Comparison of ENCODE assay signal across 8 mouse cellular contexts in the genomic region with DNA sequence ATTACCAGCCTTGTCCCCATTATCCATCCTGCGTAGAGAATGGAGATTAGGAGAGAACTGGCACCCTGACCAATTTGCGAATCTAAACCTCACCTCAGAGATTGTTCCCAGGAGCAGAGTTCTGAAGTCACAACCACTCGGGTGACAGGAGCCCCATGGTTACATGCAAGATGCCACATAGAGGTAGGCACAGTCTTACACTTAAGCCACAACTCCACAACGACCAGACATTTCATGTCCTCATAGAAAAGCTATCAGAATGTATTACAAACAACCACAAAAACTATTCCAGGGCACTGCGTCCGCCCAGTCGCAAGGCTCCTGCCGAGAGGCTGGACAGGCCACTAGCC. TPM values are rescaled to one million over a fixed set of nuclear protein-coding genes. Genes with fewer than 3 reads are reported as not detected.
DNase-seq lines count a peak whose midpoint lies in the region; ATAC-seq and TF ChIP-seq lines count a peak whose summit lies in the region.

No protein-coding gene starts in this region.

- H3K27ac ChIP-seq in heart, embryonic 13.5 days (replicated peaks): peak overlapping the region; percentile 100
- peak overlapping the region; percentile 96 for H3K27ac ChIP-seq in midbrain, embryonic 10.5 days (replicated peaks)

- H3K27me3 ChIP-seq in heart, embryonic 13.5 days (replicated peaks): no peaks in the 10 kb centered on the region
- no peaks in the 10 kb centered on the region for H3K27me3 ChIP-seq in G1E (ENCODE audit: insufficient read depth, low read length)
- no peaks in the 10 kb centered on the region for H3K27me3 ChIP-seq in midbrain, embryonic 10.5 days (ENCODE audit: low read depth, poor library complexity, severe bottlenecking)

- H3K36me3 ChIP-seq in heart, embryonic 13.5 days: peaks cover 34% of the 10 kb centered on the region
- peaks cover 27% of the 10 kb centered on the region for H3K36me3 ChIP-seq in G1E (replicated peaks)
- peaks cover 31% of the 10 kb centered on the region for H3K36me3 ChIP-seq in midbrain, embryonic 10.5 days

- WGBS in heart, embryonic 13.5 days: 2% methylated on average over 8 of the region's 8 CpGs
- 1% methylated on average over 8 of the region's 8 CpGs for WGBS in midbrain, embryonic 10.5 days

- no peaks in the 10 kb centered on the region for H3K9me3 ChIP-seq in heart, embryonic 13.5 days
- no peaks in the 10 kb centered on the region for H3K9me3 ChIP-seq in G1E (replicated peaks)
- H3K9me3 ChIP-seq in midbrain, embryonic 10.5 days (replicated peaks): peaks cover 6% of the 10 kb centered on the region; the same call in 1 of the 2 replicates

- H3K9ac ChIP-seq in heart, embryonic 13.5 days: peak overlapping the region; percentile 97

- H3K4me3 ChIP-seq in heart, embryonic 13.5 days: peak overlapping the region; percentile 92
- H3K4me3 ChIP-seq in G1E (ENCODE audit: low read depth, low read length): peak overlapping the region; percentile 91
- peak overlapping the region; percentile 92 for H3K4me3 ChIP-seq in midbrain, embryonic 10.5 days

- TF ChIP-seq CTCF in G1E (IDR thresholded peaks at IDR 0.05; ENCODE audit: low read depth, low read length): no peak

- intact Hi-C loops in heart, postnatal 14 days (cut with DNase I): loop anchor here (2.0 kb wide), 1 partner anchor 29 kb away; a partner anchor contains a TSS

- peaks cover 57% of the 10 kb centered on the region for H3K4me1 ChIP-seq in heart, embryonic 13.5 days
- H3K4me1 ChIP-seq in G1E (ENCODE audit: insufficient read depth, low read depth, low read length): peaks cover 32% of the 10 kb centered on the region
- peaks cover 22% of the 10 kb centered on the region for H3K4me1 ChIP-seq in midbrain, embryonic 10.5 days

- ATAC-seq in heart, embryonic 13.5 days (ENCODE audit: extremely low read depth, insufficient number of reproducible peaks, low FRiP score, low TSS enrichment): 0 out of 2 replicates have a peak, but pooled peaks have one; percentile 0
- no peak for ATAC-seq in G1E (ENCODE audit: extremely low read depth, insufficient number of reproducible peaks, low FRiP score, poor library complexity, severe bottlenecking)
- ATAC-seq in hematopoietic stem cell, adult 5-6 weeks (replicated peaks in 1 of 2; ENCODE audit: insufficient read depth in 1 of 2, low FRiP score in 2 of 2, low TSS enrichment in 1 of 2, low read depth in 1 of 2, poor library complexity in 2 of 2, severe bottlenecking in 2 of 2): peak; percentile 15 to 36; a peak in 3 of 4 replicates

- peak overlapping the region; percentile 83 for H3K4me2 ChIP-seq in heart, embryonic 13.5 days

- DNase-seq in heart, postnatal 14 days: no peak
- no peak for DNase-seq in G1E (ENCODE audit: low spot score)
- DNase-seq in midbrain, embryonic 10.5 days (ENCODE audit: low spot score): no peak
- no peak for DNase-seq in layer of hippocampus, adult 8-10 months (ENCODE audit: low spot score in 2 of 2)
- DNase-seq in urinary bladder, adult 18-20 months (ENCODE audit: low spot score in 2 of 2): no peak
- no peak for DNase-seq in left cerebral cortex, adult 18-20 months (ENCODE audit: low spot score in 2 of 2)

RNA-seq across cellular contexts. Expression of a gene that starts 0.4 kb away (rescaled TPM):
- polyA plus RNA-seq in heart, embryonic 13.5 days (2015; fragmentation: Nextera tagmentation; extraction: Ambion mirVana): 17.2 and 20.2 TPM in 2 replicates
- total RNA-seq in heart, postnatal 14 days (2021): 10 to 100 TPM; 32.0 to 41.7 TPM
- 18.6 and 22.0 TPM in 2 replicates for total RNA-seq in G1E (2014; fragmentation: Nextera tagmentation)
- total RNA-seq in G1E (2017): 24.4 and 26.2 TPM in 2 replicates
- 3.9 and 5.1 TPM in 2 replicates for polyA plus RNA-seq in G1E (2012)
- total RNA-seq in hematopoietic stem cell, adult 5-6 weeks (2017): 21.7 and 23.1 TPM in 2 replicates
- polyA plus RNA-seq in midbrain, embryonic 10.5 days (2016; fragmentation: Nextera tagmentation; extraction: Ambion mirVana): 22.8 and 23.3 TPM in 2 replicates
- 1 to 10 TPM; 3.3 to 7.7 (median 4.0) TPM for total RNA-seq in layer of hippocampus, adult 8-10 months (2022)
- total RNA-seq in left cerebral cortex, adult 18-20 months (2021): 1 to 10 TPM; 4.5 to 4.7 TPM

RNA-seq across cellular contexts. Expression of a gene that starts 29.4 kb away (rescaled TPM):
- 7.2 TPM in 2 replicates for polyA plus RNA-seq in heart, embryonic 13.5 days (2015; fragmentation: Nextera tagmentation; extraction: Ambion mirVana)
- total RNA-seq in heart, postnatal 14 days (2021): 1 to 10 TPM; 6.1 to 6.4 TPM
- total RNA-seq in G1E (2014; fragmentation: Nextera tagmentation): 24.2 and 26.9 TPM in 2 replicates
- 5.6 and 7.8 TPM in 2 replicates for total RNA-seq in G1E (2017)
- polyA plus RNA-seq in G1E (2012): 9.8 and 13.7 TPM in 2 replicates
- 11.7 and 15.1 TPM in 2 replicates for total RNA-seq in hematopoietic stem cell, adult 5-6 weeks (2017)
- polyA plus RNA-seq in midbrain, embryonic 10.5 days (2016; fragmentation: Nextera tagmentation; extraction: Ambion mirVana): 12.7 and 15.8 TPM in 2 replicates
- total RNA-seq in layer of hippocampus, adult 8-10 months (2022): 10 to 100 TPM; 17.2 to 19.9 (median 18.2) TPM
- 10 to 100 TPM; 14.9 to 18.5 TPM for total RNA-seq in left cerebral cortex, adult 18-20 months (2021)
